Mouse (Mus musculus) testis, adult 2 months (tissue): ENCODE data around the gene Foxn4. TPM values are rescaled to one million over a fixed set of nuclear protein-coding genes. Genes with fewer than 3 reads are reported as not detected.

ENCODE experiments used
- H3K27ac ChIP-seq: fragments of 200-500 bp; 2 replicates; pipeline ENCODE4 v1.5.1; 2012; ENCODE audit warnings: low read depth, low read length; ENCODE audit not compliant: control insufficient read depth, insufficient read depth
- H3K27me3 ChIP-seq: fragments of 200-500 bp; 2 replicates; pipeline ENCODE4 v1.6.1; 2012; ENCODE audit warnings: mild to moderate bottlenecking, low read length, moderate library complexity; ENCODE audit not compliant: control insufficient read depth, insufficient read depth
- H3K36me3 ChIP-seq: fragments of 200-500 bp; 2 replicates; pipeline ENCODE4 v1.6.1; 2012; ENCODE audit warnings: mild to moderate bottlenecking, low read length; ENCODE audit not compliant: control insufficient read depth, insufficient read depth
- H3K4me1 ChIP-seq: fragments of 200-500 bp; 2 replicates; pipeline ENCODE4 v1.6.1; 2012; ENCODE audit warnings: low read length; ENCODE audit not compliant: control insufficient read depth, insufficient read depth
- H3K4me3 ChIP-seq: fragments of 200-500 bp; 2 replicates; pipeline ENCODE4 v1.5.1; 2012; ENCODE audit warnings: low read depth, mild to moderate bottlenecking, low read length, moderate library complexity, mixed read lengths; ENCODE audit not compliant: control insufficient read depth
- CTCF ChIP-seq: fragments of 200-500 bp; IDR thresholded peaks from 2 replicates; pipeline ENCODE4 v1.5.1; 2012; ENCODE audit warnings: low read depth, mild to moderate bottlenecking, inconsistent platforms, low read length, moderate library complexity; ENCODE audit not compliant: control insufficient read depth, insufficient read depth, insufficient replicate concordance
- POLR2A ChIP-seq: fragments of 200-500 bp; IDR thresholded peaks from 2 replicates; pipeline ENCODE4 v1.6.1; 2012; ENCODE audit warnings: low read depth, mild to moderate bottlenecking, inconsistent platforms, low read length, moderate library complexity; ENCODE audit not compliant: control insufficient read depth
- polyA plus RNA-seq: library from polyadenylated mRNA; depleted of rRNA; stranded (reverse); fragments of >200 nt; gene quantifications from 2 replicates; pipeline ENCODE4 v1.2.3, GENCODE M21; 2012

The Foxn4 gene
- polyA plus RNA-seq, 1 experiment: 0.49 TPM

- Histone ChIP-seq H3K4me3 (no peak overlapping the region), H3K36me3 (no peaks in the 10 kb centered on the region), H3K4me1 (no peaks in the 10 kb centered on the region; the same call in 1 of the 2 replicates), H3K27me3 (no peaks in the 10 kb centered on the region), H3K27ac (no peak overlapping the region)
- no peak for TF ChIP-seq POLR2A
- TF ChIP-seq CTCF: no peak
Measured at GRCm38 (mm10) chr5:114299883-114300610, 26.4 kb upstream of the Foxn4 start.

- no peaks in the 10 kb centered on the region; the same call in 1 of the 2 replicates for H3K4me1 ChIP-seq
- H3K27ac ChIP-seq: no peak overlapping the region
- H3K36me3 ChIP-seq: no peaks in the 10 kb centered on the region
- TF ChIP-seq POLR2A (no peak), CTCF (no peak)
- H3K4me3 ChIP-seq: no peak overlapping the region
- H3K27me3 ChIP-seq: no peaks in the 10 kb centered on the region
Measured at GRCm38 (mm10) chr5:114299156-114299855, 25.7 kb upstream of the Foxn4 start.

DNA sequence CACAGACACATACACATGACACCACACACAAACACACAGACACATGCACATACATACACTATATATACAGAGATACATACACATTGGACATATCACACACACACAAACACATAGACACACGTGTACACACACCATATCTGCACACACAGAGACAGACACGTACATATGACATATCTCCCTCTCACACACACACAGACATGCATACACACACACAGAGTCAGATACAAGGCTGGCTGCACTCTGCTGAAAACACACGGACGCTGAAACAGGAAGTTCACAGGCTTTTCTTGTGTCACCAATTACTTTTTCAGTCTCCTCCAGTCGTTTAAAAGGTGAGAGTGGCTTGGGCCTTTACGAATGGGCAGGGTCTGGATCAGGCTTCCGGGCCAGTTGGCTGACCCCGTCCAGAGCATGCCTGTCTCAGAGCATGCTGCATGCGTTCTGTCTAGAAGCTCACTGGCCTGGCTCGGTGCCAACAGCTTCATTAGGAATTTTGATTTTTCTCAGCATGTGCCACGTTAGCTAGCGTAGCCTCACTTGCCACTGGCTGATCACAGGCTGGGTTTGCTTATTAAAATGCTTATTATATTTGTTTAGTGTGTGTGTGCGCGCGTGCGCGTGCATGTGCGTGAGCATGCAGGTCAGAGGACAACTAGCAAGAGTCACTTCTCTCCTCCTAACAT lies 24.7 kb upstream of the Foxn4 start:
- Histone ChIP-seq H3K27ac (no peak overlapping the region), H3K4me3 (no peak overlapping the region), H3K27me3 (no peaks in the 10 kb centered on the region), H3K4me1 (no peaks in the 10 kb centered on the region; the same call in 1 of the 2 replicates), H3K36me3 (no peaks in the 10 kb centered on the region)
- TF ChIP-seq CTCF (no peak), POLR2A (no peak)

GRCm38 (mm10) chr5:114296693-114297631 lies 23.4 kb upstream of the Foxn4 start:
- 0 out of 2 replicates have a peak, but pooled peaks have one; percentile 10 for TF ChIP-seq CTCF
- TF ChIP-seq POLR2A: no peak
- Histone ChIP-seq H3K27ac (no peak overlapping the region), H3K36me3 (no peaks in the 10 kb centered on the region), H3K4me3 (no peak overlapping the region), H3K4me1 (no peaks in the 10 kb centered on the region; the same call in 1 of the 2 replicates), H3K27me3 (no peaks in the 10 kb centered on the region)

DNA sequence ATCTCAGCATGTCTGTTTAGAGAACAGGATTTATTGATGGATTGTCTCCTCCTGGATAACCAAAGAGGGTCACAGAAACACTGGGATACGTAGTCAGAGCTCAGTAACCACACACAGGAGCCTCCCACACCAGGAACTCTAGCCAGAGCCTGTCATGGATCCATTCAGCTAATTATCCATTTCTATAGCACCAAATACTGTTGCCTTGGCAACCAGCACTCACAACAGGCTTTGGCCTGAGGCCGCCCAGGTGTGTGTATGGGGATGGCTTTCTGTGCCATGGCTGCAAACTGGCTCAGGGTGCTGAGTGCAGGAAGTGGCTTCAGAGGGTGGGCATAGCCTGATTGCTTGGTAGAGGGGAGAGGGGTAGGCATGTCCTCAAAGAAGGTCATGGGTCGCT lies 16.4 kb upstream of the Foxn4 start:
- Histone ChIP-seq H3K4me1 (no peaks in the 10 kb centered on the region; the same call in 1 of the 2 replicates), H3K27ac (no peak overlapping the region)

DNA sequence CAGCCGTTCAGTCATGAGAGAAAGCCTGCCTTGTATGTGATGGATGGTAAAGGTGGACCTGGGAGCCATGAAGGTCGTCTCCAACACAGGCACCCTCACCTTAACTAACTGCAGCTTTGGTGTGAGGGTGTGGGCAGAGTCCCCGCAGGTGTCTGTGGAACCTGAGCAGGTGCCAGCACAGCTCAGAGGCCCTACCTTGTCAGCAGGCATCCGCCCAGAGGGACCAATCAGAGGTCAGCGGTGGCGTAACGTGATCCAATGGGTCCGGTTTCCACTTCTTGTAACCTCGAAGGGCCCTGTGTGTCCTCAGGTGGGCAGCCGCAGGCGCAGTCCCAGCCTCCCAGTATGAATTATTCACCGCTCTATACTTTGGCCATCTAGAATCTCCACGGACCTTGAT lies 15.3 kb upstream of the Foxn4 start, which contains the start of gene Myo1h:
Gene Myo1h, plus strand, starts transcription at position 293 of the 400 bp plus-strand sequence.
- H3K27me3 ChIP-seq: no peaks in the 10 kb centered on the region
- no peak within 1 kb of the TSS for H3K4me3 ChIP-seq
- H3K4me1 ChIP-seq: no peaks in the 10 kb centered on the region; the same call in 1 of the 2 replicates
- no peak within 1 kb of the TSS for H3K27ac ChIP-seq
- no peaks in the 10 kb centered on the region for H3K36me3 ChIP-seq
- TF ChIP-seq CTCF (no peak), POLR2A (no peak)

More for the DNA sequence above, 16.4 kb upstream of the Foxn4 start:
- H3K27me3 ChIP-seq: no peaks in the 10 kb centered on the region
- TF ChIP-seq CTCF (no peak), POLR2A (no peak)
- H3K36me3 ChIP-seq: no peaks in the 10 kb centered on the region
- H3K4me3 ChIP-seq: no peak overlapping the region
